In genomic region chr14:76714727-76715126, GRCm38 (mm10) we compare ENCODE assay signal across 10 mouse cellular contexts.
DNase-seq lines count a peak whose midpoint lies in the region; ATAC-seq and TF ChIP-seq lines count a peak whose summit lies in the region.
"Had no signal": no experiment of that assay in that cellular context is flagged by ENCODE, and none has a peak within 500 bp of the region (broad histone marks: within the 10 kb centered on the region; RNA-seq: fewer than 3 reads in every experiment).

No protein-coding gene starts in this region.

- peak; percentile 76 for DNase-seq in adrenal gland, postnatal 10 days
- DNase-seq in heart, adult 2 months = peak; percentile 56 to 66
- DNase-seq in kidney, adult 9 months = peak; percentile 69
- peak; percentile 81 for DNase-seq in lung, postnatal 25 days (ENCODE audit: low spot score)
- DNase-seq in left cerebral cortex, adult 11 months (ENCODE audit: low spot score) = no peak
- DNase-seq in thymus, postnatal 4 days = no peak

- H3K4me3 ChIP-seq in heart, adult 2 months = no peak overlapping the region
- no peak overlapping the region for H3K4me3 ChIP-seq in hindbrain, embryonic 13.5 days

- H3K79me2 ChIP-seq in heart, adult 2 months (replicated peaks; ENCODE audit: control insufficient read depth, insufficient read depth, low read length) = no peaks in the 10 kb centered on the region

- WGBS in heart, adult 2 months = 16% methylated on average over 4 of the region's 4 CpGs
- 72% methylated on average over 4 of the region's 4 CpGs for WGBS in hindbrain, embryonic 13.5 days

- no peaks in the 10 kb centered on the region for H3K27me3 ChIP-seq in heart, adult 2 months (ENCODE audit: control insufficient read depth, insufficient read depth, low read length)
- no peaks in the 10 kb centered on the region for H3K27me3 ChIP-seq in hindbrain, embryonic 13.5 days

- H3K27ac ChIP-seq in heart, adult 2 months = peak overlapping the region; percentile 42
- H3K27ac ChIP-seq in hindbrain, embryonic 13.5 days = no peak overlapping the region

- no peak overlapping the region for H3K9ac ChIP-seq in heart, adult 2 months (ENCODE audit: low read depth, low read length)
- no peak overlapping the region for H3K9ac ChIP-seq in hindbrain, embryonic 13.5 days

- no peak overlapping the region for H3K4me2 ChIP-seq in hindbrain, embryonic 13.5 days

- no peaks in the 10 kb centered on the region for H3K9me3 ChIP-seq in hindbrain, embryonic 13.5 days

- TF ChIP-seq POLR2A in heart, adult 2 months (IDR thresholded peaks at IDR 0.05; ENCODE audit: insufficient read depth, low read depth, low read length) = no peak

- no peak for ATAC-seq in megakaryocyte, adult 5-6 weeks (ENCODE audit: poor library complexity, severe bottlenecking)
- ATAC-seq in hindbrain, embryonic 13.5 days (ENCODE audit: low FRiP score) = no peak
- ATAC-seq: inflammation-experienced regulatory T-cells, adult 6 months had no signal

- H3K4me1 ChIP-seq in heart, adult 2 months (ENCODE audit: control insufficient read depth, insufficient read depth, low read length) = peaks cover 11% of the 10 kb centered on the region
- H3K4me1 ChIP-seq in hindbrain, embryonic 13.5 days (replicated peaks) = no peaks in the 10 kb centered on the region

- H3K36me3 ChIP-seq in heart, adult 2 months (ENCODE audit: control insufficient read depth, insufficient read depth, low read length) = no peaks in the 10 kb centered on the region; the same call in 1 of the 2 replicates
- H3K36me3 ChIP-seq in hindbrain, embryonic 13.5 days = no peaks in the 10 kb centered on the region
- H3K36me3 ChIP-seq: G1E had no signal

- no peak for TF ChIP-seq CTCF in heart, adult 2 months (IDR thresholded peaks at IDR 0.05)

- no peak for TF ChIP-seq EP300 in heart, adult 2 months (IDR thresholded peaks at IDR 0.05; ENCODE audit: insufficient read depth, low read depth, low read length)

- intact Hi-C loops in heart, adult 2 months (cut with DNase I) = loop anchor here (5.0 kb wide), 1 partner anchor 103 kb away; no protein-coding TSS in a partner anchor

Comparison
In these comparisons a context has a peak if more than half of its experiments do, and no peak if none do; other contexts are left out.
1. DNase-seq: peak in adrenal gland, postnatal 10 days (single experiment), heart, adult 2 months (2 of 2), kidney, adult 9 months (single experiment) and lung, postnatal 25 days (single experiment); none in left cerebral cortex, adult 11 months (single experiment) and thymus, postnatal 4 days (single experiment).